Mouse (Mus musculus) left cerebral cortex, adult 2 months (tissue): ENCODE measurements at regions not wholly inside any gene's neighbourhood (a gene's known extent, or its start where the extent isn't known, plus 50 kb on each side); places are given as distances from the start of the nearest gene placed in this dataset.
A peak's percentile ranks its signal among the peaks of the same experiment; 100 is the strongest.

Source experiments
- DNase-seq, 2 experiments: peaks; one replicate each; pipeline ENCODE4 v3.0.0; 2021 to 2022; ENCODE audit warnings: low spot score in 2 of 2, mixed read lengths in 1 of 2; ENCODE audit errors: extremely low spot score in 1 of 2
- H3K27ac ChIP-seq: fragments of 200-600 bp; 2 replicates; pipeline ENCODE4 v1.8.1; 2022
- H3K4me3 ChIP-seq: fragments of 200-600 bp; 2 replicates; pipeline ENCODE4 v1.8.1; 2022
- CTCF ChIP-seq: fragments of 200-600 bp; IDR thresholded peaks from 2 replicates; pipeline ENCODE4 v1.8.1; 2022; ENCODE audit warnings: antibody characterized with exemption, mild to moderate bottlenecking, moderate library complexity
- intact Hi-C: fragments of 180-260 bp; cut with DNase I; formaldehyde crosslinking; loops from one replicate; pipeline ENCODE4 v1.15.1; 2025

GRCm38 (mm10) chr16:8961739-8962138, 131.8 kb downstream of the 1810013L24Rik start:
- no peak for DNase-seq
- intact Hi-C loops, result no loop called here
- Histone ChIP-seq H3K4me3 (no peak overlapping the region), H3K27ac (no peak overlapping the region)
- TF ChIP-seq CTCF, result no peak

- no peak overlapping the region for H3K4me3 ChIP-seq
- H3K27ac ChIP-seq, result peak overlapping the region; percentile 88
- TF ChIP-seq CTCF, result no peak
- intact Hi-C loops, result loop anchor here (5.0 kb wide), 1 partner anchor 56 kb away; no protein-coding TSS in a partner anchor
- peak; percentile 50 to 55 for DNase-seq
Measured at GRCm38 (mm10) chr16:8993521-8994250, 163.8 kb downstream of the 1810013L24Rik start.

- intact Hi-C loops, result loop anchor here (5.0 kb wide), 1 partner anchor 57 kb away; no protein-coding TSS in a partner anchor
- Histone ChIP-seq H3K27ac (peak overlapping the region; percentile 82), H3K4me3 (no peak overlapping the region)
- no peak for TF ChIP-seq CTCF
- DNase-seq, result no peak
Measured at GRCm38 (mm10) chr16:8994521-8994920, 164.6 kb downstream of the 1810013L24Rik start.

GRCm38 (mm10) chr16:8997250-8997649, 167.3 kb downstream of the 1810013L24Rik start:
- DNase-seq, result no peak
- no peak overlapping the region; the same call in 1 of the 2 replicates for H3K27ac ChIP-seq
- H3K4me3 ChIP-seq, result no peak overlapping the region
- TF ChIP-seq CTCF, result no peak
- intact Hi-C loops, result no loop called here

- intact Hi-C loops, result loop anchor here (10.0 kb wide), 1 partner anchor 621 kb away; no protein-coding TSS in a partner anchor
- peak; percentile 61 to 63 for DNase-seq
- no peak for TF ChIP-seq CTCF
- peak overlapping the region; percentile 31 for H3K4me3 ChIP-seq
- peak overlapping the region; percentile 83 for H3K27ac ChIP-seq
Measured at GRCm38 (mm10) chr16:9004012-9004411, 174.1 kb downstream of the 1810013L24Rik start.

GRCm38 (mm10) chr16:9005933-9006332, 176.0 kb downstream of the 1810013L24Rik start:
- peak; percentile 38 for TF ChIP-seq CTCF
- intact Hi-C loops, result loop anchor here (5.0 to 10.0 kb wide), 4 partner anchors 446 to 1056 kb away; no protein-coding TSS in a partner anchor
- H3K27ac ChIP-seq, result peak overlapping the region; percentile 50; the same call in 1 of the 2 replicates
- no peak overlapping the region for H3K4me3 ChIP-seq
- DNase-seq, result no peak

- Histone ChIP-seq H3K4me3 (no peak overlapping the region), H3K27ac (peak overlapping the region; percentile 79)
- intact Hi-C loops, result loop anchor here (1.0 to 10.0 kb wide), 7 partner anchors 127 to 1053 kb away; no protein-coding TSS in a partner anchor
- DNase-seq, result peak; percentile 87 to 93
- TF ChIP-seq CTCF, result peak; percentile 93
Measured at GRCm38 (mm10) chr16:9009361-9010083, 179.6 kb downstream of the 1810013L24Rik start.

GRCm38 (mm10) chr16:9011077-9011476, 181.2 kb downstream of the 1810013L24Rik start:
- no peak for TF ChIP-seq CTCF
- Histone ChIP-seq H3K4me3 (no peak overlapping the region), H3K27ac (peak overlapping the region; percentile 76)
- DNase-seq, result no peak
- intact Hi-C loops, result no loop called here

- no peak for DNase-seq
- Histone ChIP-seq H3K4me3 (no peak overlapping the region), H3K27ac (no peak overlapping the region)
- no peak for TF ChIP-seq CTCF
- intact Hi-C loops, result no loop called here
Measured at GRCm38 (mm10) chr16:9011691-9012090, 181.8 kb downstream of the 1810013L24Rik start.

- H3K27ac ChIP-seq, result no peak overlapping the region
- no peak for TF ChIP-seq CTCF
- H3K4me3 ChIP-seq, result no peak overlapping the region
- intact Hi-C loops, result no loop called here
- no peak for DNase-seq
Measured at GRCm38 (mm10) chr16:9016040-9016761, 186.3 kb downstream of the 1810013L24Rik start.

GRCm38 (mm10) chr16:9016762-9017086, 186.8 kb downstream of the 1810013L24Rik start:
- Histone ChIP-seq H3K4me3 (no peak overlapping the region), H3K27ac (no peak overlapping the region)
- intact Hi-C loops, result no loop called here
- TF ChIP-seq CTCF, result no peak
- no peak for DNase-seq

GRCm38 (mm10) chr16:9030717-9031116, 200.8 kb downstream of the 1810013L24Rik start:
- TF ChIP-seq CTCF, result no peak
- peak; percentile 32 to 35 for DNase-seq
- intact Hi-C loops, result no loop called here
- Histone ChIP-seq H3K4me3 (no peak overlapping the region), H3K27ac (peak overlapping the region; percentile 71)
